Mouse (Mus musculus) E14TG2a.4 (cell line): ENCODE results near the gene Orm2.
A peak's percentile ranks its signal among the peaks of the same experiment; 100 is the strongest.

Experiments
- H3K27me3 ChIP-seq: 2 replicates; pipeline ENCODE4 v1.6.1; 2014; ENCODE audit warnings: low read length, control low read depth; ENCODE audit not compliant: insufficient read depth
- H3K36me3 ChIP-seq: 2 replicates; pipeline ENCODE4 v1.6.1; 2014; ENCODE audit warnings: low read length, control low read depth; ENCODE audit not compliant: insufficient read depth
- H3K4me1 ChIP-seq: replicated peaks from 2 replicates; pipeline ENCODE4 v1.6.1; 2014; ENCODE audit warnings: low read depth, low read length, control low read depth
- H3K4me3 ChIP-seq: replicated peaks from 2 replicates; pipeline ENCODE4 v1.5.1; 2014; ENCODE audit warnings: mild to moderate bottlenecking, low read length
- H3K9me3 ChIP-seq: 2 replicates; pipeline ENCODE4 v1.6.1; 2014; ENCODE audit warnings: low read length, control low read depth
- CTCF ChIP-seq: conservative IDR thresholded peaks from 2 replicates; pipeline ENCODE4 v1.5.1; 2014; ENCODE audit warnings: low read length
- NANOG ChIP-seq: IDR thresholded peaks from 2 replicates; pipeline ENCODE4 v1.6.1; 2014; ENCODE audit warnings: borderline replicate concordance, low read length, mixed read lengths
- POU5F1 ChIP-seq: IDR thresholded peaks from 2 replicates; pipeline ENCODE4 v1.6.1; 2014; ENCODE audit warnings: low read length, borderline replicate concordance

Gene Orm2

GRCm38 (mm10) chr4:63398854-63399609 is 36.8 kb downstream of the Orm2 start:
- peaks cover 30% of the 10 kb centered on the region for H3K9me3 ChIP-seq
- TF ChIP-seq CTCF (no peak), POU5F1 (no peak), NANOG (no peak)
- H3K4me1 ChIP-seq: peaks cover 25% of the 10 kb centered on the region
- H3K4me3 ChIP-seq: no peak overlapping the region
- no peaks in the 10 kb centered on the region for H3K27me3 ChIP-seq
- peaks cover 47% of the 10 kb centered on the region for H3K36me3 ChIP-seq

- TF ChIP-seq POU5F1: no peak
- no peak for TF ChIP-seq CTCF
- no peak for TF ChIP-seq NANOG
- peaks cover 25% of the 10 kb centered on the region for H3K4me1 ChIP-seq
- H3K4me3 ChIP-seq: no peak overlapping the region
- peaks cover 40% of the 10 kb centered on the region for H3K36me3 ChIP-seq
- peaks cover 30% of the 10 kb centered on the region for H3K9me3 ChIP-seq
- H3K27me3 ChIP-seq: no peaks in the 10 kb centered on the region
Observed at GRCm38 (mm10) chr4:63399691-63400270, 37.5 kb downstream of the Orm2 start.

- Histone ChIP-seq H3K36me3 (peaks cover 30% of the 10 kb centered on the region), H3K9me3 (peaks cover 30% of the 10 kb centered on the region), H3K27me3 (no peaks in the 10 kb centered on the region), H3K4me3 (no peak overlapping the region), H3K4me1 (peaks cover 34% of the 10 kb centered on the region)
- TF ChIP-seq POU5F1 (no peak), CTCF (no peak), NANOG (no peak)
Observed at GRCm38 (mm10) chr4:63400541-63401306, 38.5 kb downstream of the Orm2 start.

GRCm38 (mm10) chr4:63401620-63402019 is 39.4 kb downstream of the Orm2 start:
- peaks cover 37% of the 10 kb centered on the region for H3K4me1 ChIP-seq
- no peak overlapping the region for H3K4me3 ChIP-seq
- H3K36me3 ChIP-seq: peaks cover 30% of the 10 kb centered on the region
- TF ChIP-seq NANOG (no peak), POU5F1 (no peak), CTCF (no peak)
- no peaks in the 10 kb centered on the region for H3K27me3 ChIP-seq
- H3K9me3 ChIP-seq: peaks cover 27% of the 10 kb centered on the region

GRCm38 (mm10) chr4:63402056-63402455 is 39.8 kb downstream of the Orm2 start:
- Histone ChIP-seq H3K36me3 (peaks cover 30% of the 10 kb centered on the region), H3K4me3 (no peak overlapping the region), H3K4me1 (peaks cover 37% of the 10 kb centered on the region), H3K9me3 (peaks cover 27% of the 10 kb centered on the region), H3K27me3 (no peaks in the 10 kb centered on the region)
- TF ChIP-seq POU5F1: no peak
- TF ChIP-seq CTCF: no peak
- TF ChIP-seq NANOG: no peak

- H3K9me3 ChIP-seq: peaks cover 22% of the 10 kb centered on the region
- peaks cover 37% of the 10 kb centered on the region for H3K4me1 ChIP-seq
- TF ChIP-seq POU5F1 (no peak), NANOG (no peak), CTCF (no peak)
- H3K36me3 ChIP-seq: peaks cover 25% of the 10 kb centered on the region
- 0 out of 2 replicates have a peak overlapping the region, but pooled peaks have one; percentile 54 for H3K4me3 ChIP-seq
- H3K27me3 ChIP-seq: no peaks in the 10 kb centered on the region
Observed at GRCm38 (mm10) chr4:63402558-63402957, 40.3 kb downstream of the Orm2 start.

- peaks cover 37% of the 10 kb centered on the region for H3K4me1 ChIP-seq
- H3K9me3 ChIP-seq: peaks cover 14% of the 10 kb centered on the region
- no peak for TF ChIP-seq POU5F1
- no peak for TF ChIP-seq CTCF
- no peak for TF ChIP-seq NANOG
Observed at GRCm38 (mm10) chr4:63403040-63403959, 41.1 kb downstream of the Orm2 start, which contains the start of gene Akna. Gene Akna, minus strand, starts transcription at chr4:63403354.

GRCm38 (mm10) chr4:63404205-63404604 is 42.0 kb downstream of the Orm2 start:
- no peak overlapping the region for H3K4me3 ChIP-seq
- no peak for TF ChIP-seq POU5F1
- no peak for TF ChIP-seq CTCF
- no peak for TF ChIP-seq NANOG
- H3K9me3 ChIP-seq: peaks cover 5% of the 10 kb centered on the region
- H3K27me3 ChIP-seq: peaks cover 2% of the 10 kb centered on the region
- H3K4me1 ChIP-seq: peaks cover 43% of the 10 kb centered on the region
- peaks cover 13% of the 10 kb centered on the region; the same call in 1 of the 2 replicates for H3K36me3 ChIP-seq

More at GRCm38 (mm10) chr4:63403040-63403959, 41.1 kb downstream of the Orm2 start, which contains the start of gene Akna:
- Histone ChIP-seq H3K36me3 (peaks cover 18% of the 10 kb centered on the region), H3K4me3 (peak within 1 kb of the TSS; percentile 54), H3K27me3 (no peaks in the 10 kb centered on the region)
